ENCODE assay signal across 8 mouse cellular contexts in genomic region chr16:30064613-30065012, GRCm38 (mm10). TPM values are rescaled to one million over a fixed set of nuclear protein-coding genes. Genes with fewer than 3 reads are reported as not detected.
A peak's percentile ranks its signal among the peaks of the same experiment; 100 is the strongest.
DNase-seq lines count a peak whose midpoint lies in the region; ATAC-seq and TF ChIP-seq lines count a peak whose summit lies in the region.

No protein-coding gene starts in this region.

- peak overlapping the region; percentile 98 for H3K27ac ChIP-seq in gastrocnemius, adult 2 months
- 0 out of 2 replicates have a peak overlapping the region, but pooled peaks have one; percentile 34 for H3K27ac ChIP-seq in ES-Bruce4 (ENCODE audit: insufficient read depth, low read length)
- H3K27ac ChIP-seq in heart, embryonic 13.5 days (replicated peaks), result peak overlapping the region; percentile 99
- no peak overlapping the region for H3K27ac ChIP-seq in liver, embryonic 14.5 days

- no peak for TF ChIP-seq EP300 in ES-Bruce4 (IDR thresholded peaks at IDR 0.05; ENCODE audit: insufficient read depth, low read depth, low read length)
- TF ChIP-seq EP300 in liver, embryonic 14.5 days (IDR thresholded peaks at IDR 0.05; ENCODE audit: low read depth), result no peak

- 0 out of 2 replicates have a peak, but pooled peaks cover 2% of the 10 kb centered on the region for H3K36me3 ChIP-seq in ES-Bruce4 (ENCODE audit: control insufficient read depth, insufficient read depth, low read length, poor library complexity, severe bottlenecking)
- no peaks in the 10 kb centered on the region for H3K36me3 ChIP-seq in heart, embryonic 13.5 days
- no peaks in the 10 kb centered on the region for H3K36me3 ChIP-seq in liver, embryonic 14.5 days (replicated peaks; ENCODE audit: control insufficient read depth, insufficient read depth, low read depth)

- DNase-seq in gastrocnemius, adult 2 months, result no peak
- DNase-seq in gastrocnemius, postnatal 36 days, result no peak
- no peak for DNase-seq in liver, embryonic 14.5 days (ENCODE audit: low read depth in 3 of 3, low spot score in 3 of 3)
- no peak for DNase-seq in embryo, embryonic 10.5 days (ENCODE audit: low spot score)
- no peak for DNase-seq in retina, postnatal 1 day
- DNase-seq in embryo, embryonic 9.5 days (ENCODE audit: extremely low spot score), result no peak

- ATAC-seq in heart, embryonic 13.5 days (ENCODE audit: extremely low read depth, insufficient number of reproducible peaks, low FRiP score, low TSS enrichment), result no peak
- no peak for ATAC-seq in liver, embryonic 14.5 days (ENCODE audit: insufficient read depth)

- intact Hi-C loops in gastrocnemius, adult 2 months (cut with DNase I), result loop anchor here (1.0 to 2.0 kb wide), 4 partner anchors 55 to 250 kb away; no protein-coding TSS in a partner anchor
- intact Hi-C loops in gastrocnemius, postnatal 36 days (cut with DNase I), result loop anchor here (2.0 to 5.0 kb wide), 3 partner anchors 56 to 222 kb away; no protein-coding TSS in a partner anchor

- H3K9ac ChIP-seq in ES-Bruce4 (ENCODE audit: low read depth, poor library complexity, severe bottlenecking), result peak overlapping the region; percentile 99
- peak overlapping the region; percentile 97 for H3K9ac ChIP-seq in heart, embryonic 13.5 days
- no peak overlapping the region for H3K9ac ChIP-seq in liver, embryonic 14.5 days (replicated peaks)

- H3K27me3 ChIP-seq in ES-Bruce4 (ENCODE audit: control insufficient read depth, insufficient read depth, low read length, poor library complexity, severe bottlenecking), result no peaks in the 10 kb centered on the region
- no peaks in the 10 kb centered on the region; the same call in 1 of the 2 replicates for H3K27me3 ChIP-seq in heart, embryonic 13.5 days (replicated peaks)
- H3K27me3 ChIP-seq in liver, embryonic 14.5 days (ENCODE audit: control insufficient read depth, insufficient read depth, low read length), result peaks cover 92% of the 10 kb centered on the region

- peak overlapping the region; percentile 89 for H3K4me2 ChIP-seq in heart, embryonic 13.5 days
- peak overlapping the region; percentile 67 for H3K4me2 ChIP-seq in liver, embryonic 14.5 days (ENCODE audit: low read depth)

- peaks cover 3% of the 10 kb centered on the region for H3K4me1 ChIP-seq in ES-Bruce4 (ENCODE audit: control insufficient read depth, insufficient read depth, low read length)
- H3K4me1 ChIP-seq in heart, embryonic 13.5 days, result peaks cover 61% of the 10 kb centered on the region
- peaks cover 0 to 12% of the 10 kb centered on the region in 2 experiments; a peak in 2 of 4 replicates for H3K4me1 ChIP-seq in liver, embryonic 14.5 days (replicated peaks; ENCODE audit: control insufficient read depth in 2 of 2, insufficient read depth in 2 of 2, low read length in 1 of 2)

- no peak for TF ChIP-seq CTCF in gastrocnemius, adult 2 months (IDR thresholded peaks at IDR 0.05)
- no peak for TF ChIP-seq CTCF in ES-Bruce4 (IDR thresholded peaks at IDR 0.05; ENCODE audit: low read depth, low read length)
- TF ChIP-seq CTCF in liver, embryonic 14.5 days (IDR thresholded peaks at IDR 0.05; ENCODE audit: low read depth), result no peak

- WGBS in heart, embryonic 13.5 days, result under 1% methylated on average over 8 of the region's 8 CpGs
- 2% methylated on average over 8 of the region's 8 CpGs for WGBS in liver, embryonic 14.5 days (ENCODE audit: insufficient replicate concordance)

- peak overlapping the region; percentile 89 for H3K4me3 ChIP-seq in gastrocnemius, adult 2 months
- H3K4me3 ChIP-seq in ES-Bruce4 (ENCODE audit: low read depth, low read length), result peak overlapping the region; percentile 74
- H3K4me3 ChIP-seq in heart, embryonic 13.5 days, result peak overlapping the region; percentile 71
- peak overlapping the region; percentile 37 to 50 for H3K4me3 ChIP-seq in liver, embryonic 14.5 days (ENCODE audit: insufficient read depth in 1 of 2, low read depth in 2 of 2, low read length in 2 of 2)

- H3K9me3 ChIP-seq in ES-Bruce4 (replicated peaks; ENCODE audit: control insufficient read depth, insufficient read depth, low read length, poor library complexity, severe bottlenecking), result no peaks in the 10 kb centered on the region
- H3K9me3 ChIP-seq in heart, embryonic 13.5 days, result no peaks in the 10 kb centered on the region
- no peaks in the 10 kb centered on the region for H3K9me3 ChIP-seq in liver, embryonic 14.5 days (ENCODE audit: control insufficient read depth, low read length)

- TF ChIP-seq POLR2A in ES-Bruce4 (IDR thresholded peaks at IDR 0.05; ENCODE audit: insufficient read depth, low read length), result no peak

RNA-seq across cellular contexts. Expression of gene Hes1, which starts 0.4 kb away (rescaled TPM):
- 10 to 100 TPM in 1 of 2 experiments, 1 to 10 TPM in 1; 9.5 to 11.1 TPM for total RNA-seq in gastrocnemius, adult 2 months (2021)
- total RNA-seq in gastrocnemius, postnatal 36 days (2021), result 10 to 100 TPM; 11.4 to 12.3 TPM
- polyA plus RNA-seq in ES-Bruce4 (2011; ENCODE audit: insufficient read depth, insufficient read length, low read depth, missing spikeins), result 37.8 and 41.0 TPM in 2 replicates
- polyA plus RNA-seq in heart, embryonic 13.5 days (2015; fragmentation: Nextera tagmentation; extraction: Ambion mirVana), result 19.9 and 21.4 TPM in 2 replicates
- 5.3 and 9.2 TPM in 2 replicates for polyA plus RNA-seq in liver, embryonic 14.5 days (2012; rRNA removed)
- polyA plus RNA-seq in liver, embryonic 14.5 days (2014; fragmentation: Nextera tagmentation; extraction: Ambion mirVana), result 5.1 and 5.6 TPM in 2 replicates
